Mouse (Mus musculus): Measurements from ENCODE around the gene Ccnd1.

DNA sequence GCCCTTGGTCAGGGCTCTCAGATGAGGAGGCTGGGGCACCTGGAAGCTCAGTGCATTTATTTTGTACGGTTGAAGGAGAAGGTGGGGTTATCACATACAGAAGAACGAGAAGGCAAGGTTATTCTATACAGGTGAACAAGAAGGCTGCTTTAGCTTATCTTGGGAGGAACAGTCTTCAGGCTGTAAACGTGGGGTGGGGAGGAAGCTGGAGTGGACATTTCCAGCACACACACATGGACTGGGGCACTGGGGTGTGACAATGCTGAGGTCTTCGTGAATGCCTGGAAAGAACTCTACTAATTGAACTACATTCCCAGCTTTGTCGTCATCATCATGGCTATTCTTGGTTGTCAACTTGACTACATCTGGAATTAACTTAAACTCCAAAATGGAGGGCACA lies 26.2 kb upstream of the Ccnd1 start:
- TF ChIP-seq POLR2A (IDR thresholded peaks at IDR 0.05; ENCODE audit: low read depth, low read length), result no peak
- no peak for TF ChIP-seq CTCF (IDR thresholded peaks at IDR 0.05; ENCODE audit: extremely low read depth, insufficient read length, insufficient replicate concordance, low read depth, low read length)

Measured in small intestine, adult 2 months (tissue).